Mouse (Mus musculus) testis, adult 2 months (tissue): Measurements from ENCODE around the gene Accs.

Experiments
- CTCF ChIP-seq: fragments of 200-500 bp; IDR thresholded peaks from 2 replicates; pipeline ENCODE4 v1.5.1; 2012; ENCODE audit warnings: low read depth, mild to moderate bottlenecking, inconsistent platforms, low read length, moderate library complexity; ENCODE audit not compliant: control insufficient read depth, insufficient read depth, insufficient replicate concordance
- POLR2A ChIP-seq: fragments of 200-500 bp; IDR thresholded peaks from 2 replicates; pipeline ENCODE4 v1.6.1; 2012; ENCODE audit warnings: low read depth, mild to moderate bottlenecking, inconsistent platforms, low read length, moderate library complexity; ENCODE audit not compliant: control insufficient read depth

DNA sequence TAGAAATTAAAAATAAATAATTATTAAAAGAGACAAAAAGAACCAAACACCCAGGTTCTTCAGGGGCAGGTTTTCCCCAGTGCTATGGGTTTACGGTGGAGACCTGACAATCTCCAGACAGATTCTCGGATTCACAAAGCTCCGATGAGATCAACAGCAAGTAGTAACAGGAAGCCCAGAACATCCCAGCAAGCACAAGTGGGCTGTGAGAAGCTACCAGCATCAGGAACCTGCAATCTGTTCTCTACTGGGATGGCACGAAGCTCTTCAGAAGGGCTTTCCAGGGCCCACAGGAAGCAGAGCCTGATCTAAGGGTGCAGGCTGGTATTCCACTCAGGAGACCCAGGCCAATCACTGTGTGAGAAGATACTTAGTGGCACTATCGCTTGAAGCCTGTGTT is 61.2 kb downstream of the Accs start:
- TF ChIP-seq POLR2A (no peak), CTCF (no peak)
